Mouse (Mus musculus) hindbrain, embryonic 14.5 days (tissue): Measurements from ENCODE around the gene Aldh1a1. TPM values are rescaled to one million over a fixed set of nuclear protein-coding genes. Genes with fewer than 3 reads are reported as not detected.

Source experiments
- ATAC-seq: fragments of 200-750 bp; cut with Nextera tagmentation; 2 replicates; pipeline ENCODE4 v1.8.0; 2017; ENCODE audit warnings: moderate number of reproducible peaks, mild to moderate bottlenecking, moderate TSS enrichment, moderate library complexity; ENCODE audit not compliant: low FRiP score
- DNase-seq: peaks from one replicate; pipeline ENCODE4 v3.0.0-alpha.2; 2015; ENCODE audit warnings: low spot score
- H3K27ac ChIP-seq: fragments of 300-500 bp; sonication (generic); 2 replicates; pipeline ENCODE4 v1.5.1; 2014; ENCODE audit warnings: mild to moderate bottlenecking, moderate library complexity
- H3K27me3 ChIP-seq: fragments of 300-500 bp; sonication (generic); 2 replicates; pipeline ENCODE4 v1.6.1; 2014; ENCODE audit warnings: mild to moderate bottlenecking, low read length, mixed read lengths; ENCODE audit not compliant: control insufficient read depth, insufficient read depth
- H3K36me3 ChIP-seq: fragments of 300-500 bp; sonication (generic); replicated peaks from 2 replicates; pipeline ENCODE4 v1.6.1; 2014; ENCODE audit not compliant: control insufficient read depth, insufficient read depth
- H3K4me1 ChIP-seq: fragments of 300-500 bp; sonication (generic); replicated peaks from 2 replicates; pipeline ENCODE4 v1.6.1; 2014; ENCODE audit warnings: antibody characterized with exemption, low read length, mixed read lengths; ENCODE audit not compliant: control insufficient read depth, insufficient read depth
- H3K4me2 ChIP-seq: fragments of 300-500 bp; sonication (generic); replicated peaks from 2 replicates; pipeline ENCODE4 v1.6.1; 2014; ENCODE audit warnings: mild to moderate bottlenecking, moderate library complexity
- H3K4me3 ChIP-seq: fragments of 300-500 bp; sonication (generic); replicated peaks from 2 replicates; pipeline ENCODE4 v1.5.1; 2014; ENCODE audit warnings: mild to moderate bottlenecking, low read length
- H3K9ac ChIP-seq: fragments of 300-500 bp; sonication (generic); 2 replicates; pipeline ENCODE4 v1.6.1; 2014
- H3K9me3 ChIP-seq: fragments of 300-500 bp; sonication (generic); 2 replicates; pipeline ENCODE4 v1.6.1; 2016; ENCODE audit warnings: low read length; ENCODE audit not compliant: control insufficient read depth
- WGBS: fragments of 180-500 bp; shearing (Covaris S2); extraction: QIAGEN DNeasy Blood & Tissue Kit; methylation state at CpG from one replicate; pipeline ENCODE4 v1.1.7; 2014; 5-methylcytosine and 5-hydroxymethylcytosine counted together
- polyA plus RNA-seq: library from polyadenylated mRNA; unstranded; fragments of >200 nt; fragmentation: Nextera tagmentation; extraction: Ambion mirVana; gene quantifications from 2 replicates; pipeline ENCODE4 v1.2.1, GENCODE M21; 2014

The Aldh1a1 gene
- polyA plus RNA-seq, 1 experiment from 2014 or later: 2.6 TPM

- WGBS: 91% methylated on average over 3 of the region's 3 CpGs
- ATAC-seq (no peak), DNase-seq (no peak)
- Histone ChIP-seq H3K4me1 (no peaks in the 10 kb centered on the region), H3K9ac (no peak overlapping the region), H3K27me3 (no peaks in the 10 kb centered on the region), H3K27ac (no peak overlapping the region), H3K9me3 (no peaks in the 10 kb centered on the region), H3K36me3 (no peaks in the 10 kb centered on the region), H3K4me3 (no peak overlapping the region), H3K4me2 (no peak overlapping the region)
Observed at GRCm38 (mm10) chr19:20677697-20678355, 185.3 kb downstream of the Aldh1a1 start.

Other genes starting within 250 kb of the Aldh1a1 start
- gene Anxa1, start 101.8 kb upstream of the Aldh1a1 start, polyA plus RNA-seq: 9.1 and 9.4 TPM in 2 replicates
- 3.4 and 3.7 TPM in 2 replicates for gene Aldh1a7, start 234.8 kb downstream of the Aldh1a1 start, polyA plus RNA-seq